Mouse (Mus musculus) lung, embryonic 15.5 days (tissue): ENCODE results near the gene Klf8. TPM values are rescaled to one million over a fixed set of nuclear protein-coding genes. Genes with fewer than 3 reads are reported as not detected.
A peak's percentile ranks its signal among the peaks of the same experiment; 100 is the strongest.
"Not testable (repeated sequence)": the region's sequence is repeated elsewhere in the genome, so short reads cannot be mapped to it uniquely, and the experiment has no call there.

Experiments
- ATAC-seq: fragments of 200-750 bp; cut with Nextera tagmentation; 2 replicates; pipeline ENCODE4 v1.8.0; 2017; ENCODE audit warnings: moderate number of reproducible peaks, borderline replicate concordance; ENCODE audit not compliant: low FRiP score, low TSS enrichment; ENCODE audit errors: extremely low read depth
- H3K27ac ChIP-seq: fragments of 300-500 bp; sonication (generic); 2 replicates; pipeline ENCODE4 v1.5.1; 2015; ENCODE audit warnings: moderate library complexity, mild to moderate bottlenecking, inconsistent platforms
- H3K27me3 ChIP-seq: fragments of 300-500 bp; sonication (generic); 2 replicates; pipeline ENCODE4 v1.6.1; 2015; ENCODE audit warnings: inconsistent platforms
- H3K36me3 ChIP-seq: fragments of 300-500 bp; sonication (generic); 2 replicates; pipeline ENCODE4 v1.6.1; 2015; ENCODE audit warnings: inconsistent platforms
- H3K4me1 ChIP-seq: fragments of 300-500 bp; sonication (generic); 2 replicates; pipeline ENCODE4 v1.6.1; 2015; ENCODE audit warnings: inconsistent platforms
- H3K4me2 ChIP-seq: fragments of 300-500 bp; sonication (generic); 2 replicates; pipeline ENCODE4 v1.6.1; 2015; ENCODE audit warnings: inconsistent platforms, mild to moderate bottlenecking, moderate library complexity
- H3K4me3 ChIP-seq: fragments of 300-500 bp; sonication (generic); 2 replicates; pipeline ENCODE4 v1.5.1; 2015; ENCODE audit warnings: mild to moderate bottlenecking, inconsistent platforms
- H3K9ac ChIP-seq: fragments of 300-500 bp; sonication (generic); 2 replicates; pipeline ENCODE4 v1.6.1; 2015; ENCODE audit warnings: inconsistent platforms
- H3K9me3 ChIP-seq: fragments of 300-500 bp; sonication (generic); 2 replicates; pipeline ENCODE4 v1.6.1; 2016; ENCODE audit warnings: inconsistent platforms
- WGBS: fragments of 180-500 bp; shearing (Covaris S2); methylation state at CpG from one replicate; pipeline ENCODE4 v1.1.7; 2015; 5-methylcytosine and 5-hydroxymethylcytosine counted together
- polyA plus RNA-seq: library from polyadenylated mRNA; unstranded; fragments of >200 nt; fragmentation: Nextera tagmentation; extraction: Ambion mirVana; gene quantifications from 2 replicates; pipeline ENCODE4 v1.2.1, GENCODE M21; 2015

The Klf8 gene
- polyA plus RNA-seq = 0.80 and 0.83 TPM in 2 replicates

- no peak within 1 kb of the TSS for H3K27ac ChIP-seq
- WGBS = 21% methylated on average over 17 of the region's 17 CpGs
- peak within 1 kb of the TSS; percentile 56 for H3K4me3 ChIP-seq
- no peaks in the 10 kb centered on the region for H3K36me3 ChIP-seq
- 0 out of 2 replicates have a peak, but pooled peaks cover 3% of the 10 kb centered on the region for H3K27me3 ChIP-seq
- peak within 1 kb of the TSS; percentile 69 for H3K4me2 ChIP-seq
- peak within 1 kb of the TSS; percentile 37 for H3K9ac ChIP-seq
- H3K4me1 ChIP-seq = no peaks in the 10 kb centered on the region
- peak; percentile 46; the same call in 1 of the 2 replicates for ATAC-seq
- no peaks in the 10 kb centered on the region for H3K9me3 ChIP-seq
These were observed at the start of gene Klf8 for GRCm38 (mm10) chrX:153237304-153237919. Klf8 (plus strand) TSS chrX:153237466.

GRCm38 (mm10) chrX:153199185-153199584 is 38.1 kb upstream of the Klf8 start:
- H3K36me3 ChIP-seq, H3K4me2 ChIP-seq, H3K9ac ChIP-seq, H3K4me3 ChIP-seq, H3K27me3 ChIP-seq, ATAC-seq, H3K4me1 ChIP-seq, H3K27ac ChIP-seq, H3K9me3 ChIP-seq: not testable (repeated sequence)
- 83% methylated on average over 2 of the region's 2 CpGs for WGBS

- H3K27ac ChIP-seq = no peak overlapping the region
- WGBS = 59% methylated on average over 1 of the region's 1 CpGs
- ATAC-seq = no peak
These were observed 26.2 kb upstream of the Klf8 start for GRCm38 (mm10) chrX:153211101-153211500.

GRCm38 (mm10) chrX:153231240-153231639 is 6.0 kb upstream of the Klf8 start:
- H3K36me3 ChIP-seq = no peaks in the 10 kb centered on the region
- ATAC-seq = no peak
- no peak overlapping the region for H3K9ac ChIP-seq
- no peaks in the 10 kb centered on the region for H3K4me1 ChIP-seq
- WGBS = 50% methylated on average over 2 of the region's 2 CpGs
- no peak overlapping the region for H3K4me2 ChIP-seq
- H3K9me3 ChIP-seq = no peaks in the 10 kb centered on the region
- H3K27me3 ChIP-seq = no peaks in the 10 kb centered on the region
- H3K27ac ChIP-seq = no peak overlapping the region
- H3K4me3 ChIP-seq = no peak overlapping the region

More at GRCm38 (mm10) chrX:153211101-153211500, 26.2 kb upstream of the Klf8 start:
- no peaks in the 10 kb centered on the region for H3K4me1 ChIP-seq
- H3K4me3 ChIP-seq = no peak overlapping the region
- no peaks in the 10 kb centered on the region for H3K36me3 ChIP-seq
- H3K4me2 ChIP-seq = no peak overlapping the region
- H3K27me3 ChIP-seq = no peaks in the 10 kb centered on the region
- no peak overlapping the region for H3K9ac ChIP-seq
- no peaks in the 10 kb centered on the region for H3K9me3 ChIP-seq

GRCm38 (mm10) chrX:153233255-153233654 is 4.0 kb upstream of the Klf8 start:
- WGBS = 14% methylated on average over 10 of the region's 10 CpGs
- 0 out of 2 replicates have a peak overlapping the region, but pooled peaks have one; percentile 8 for H3K4me2 ChIP-seq
- no peaks in the 10 kb centered on the region for H3K9me3 ChIP-seq
- H3K4me1 ChIP-seq = no peaks in the 10 kb centered on the region
- no peak overlapping the region for H3K9ac ChIP-seq
- 0 out of 2 replicates have a peak, but pooled peaks cover 3% of the 10 kb centered on the region for H3K27me3 ChIP-seq
- no peak overlapping the region for H3K4me3 ChIP-seq
- H3K27ac ChIP-seq = no peak overlapping the region
- H3K36me3 ChIP-seq = no peaks in the 10 kb centered on the region
- no peak for ATAC-seq

GRCm38 (mm10) chrX:153237920-153238504 is 746 bp downstream of the Klf8 start:
- 13% methylated on average over 23 of the region's 23 CpGs for WGBS
- peak overlapping the region; percentile 37 for H3K9ac ChIP-seq

GRCm38 (mm10) chrX:153254256-153254655 is 17.0 kb downstream of the Klf8 start:
- ATAC-seq = no peak
- Histone ChIP-seq H3K27ac (no peak overlapping the region), H3K4me2 (no peak overlapping the region), H3K27me3 (no peaks in the 10 kb centered on the region), H3K9ac (no peak overlapping the region), H3K4me3 (no peak overlapping the region), H3K36me3 (no peaks in the 10 kb centered on the region), H3K4me1 (no peaks in the 10 kb centered on the region), H3K9me3 (no peaks in the 10 kb centered on the region)
- 57% methylated on average over 1 of the region's 1 CpGs for WGBS

More at GRCm38 (mm10) chrX:153237920-153238504, 746 bp downstream of the Klf8 start:
- Histone ChIP-seq H3K4me1 (no peaks in the 10 kb centered on the region), H3K27ac (no peak overlapping the region), H3K4me3 (peak overlapping the region; percentile 56), H3K4me2 (peak overlapping the region; percentile 69), H3K27me3 (0 out of 2 replicates have a peak, but pooled peaks cover 3% of the 10 kb centered on the region), H3K9me3 (no peaks in the 10 kb centered on the region), H3K36me3 (no peaks in the 10 kb centered on the region)
- peak; percentile 72 for ATAC-seq

GRCm38 (mm10) chrX:153255504-153255903 is 18.2 kb downstream of the Klf8 start:
- Histone ChIP-seq H3K27me3 (no peaks in the 10 kb centered on the region), H3K4me3 (no peak overlapping the region), H3K4me2 (no peak overlapping the region), H3K36me3 (no peaks in the 10 kb centered on the region), H3K9me3 (no peaks in the 10 kb centered on the region), H3K4me1 (no peaks in the 10 kb centered on the region), H3K9ac (no peak overlapping the region), H3K27ac (no peak overlapping the region)
- WGBS = 76% methylated on average over 2 of the region's 2 CpGs
- ATAC-seq = no peak

GRCm38 (mm10) chrX:153282185-153282584 is 44.9 kb downstream of the Klf8 start:
- ATAC-seq = no peak
- no peaks in the 10 kb centered on the region for H3K9me3 ChIP-seq
- 59% methylated on average over 2 of the region's 2 CpGs for WGBS
- no peak overlapping the region for H3K4me3 ChIP-seq
- no peak overlapping the region for H3K27ac ChIP-seq
- no peak overlapping the region for H3K4me2 ChIP-seq
- H3K27me3 ChIP-seq = no peaks in the 10 kb centered on the region
- no peaks in the 10 kb centered on the region for H3K36me3 ChIP-seq
- H3K4me1 ChIP-seq = no peaks in the 10 kb centered on the region
- H3K9ac ChIP-seq = no peak overlapping the region

- Histone ChIP-seq H3K27me3 (no peaks in the 10 kb centered on the region), H3K9ac (no peak overlapping the region)
- WGBS = 90% methylated on average over 4 of the region's 4 CpGs
These were observed 74.1 kb downstream of the Klf8 start for GRCm38 (mm10) chrX:153311356-153311755.

GRCm38 (mm10) chrX:153323105-153323504 is 85.8 kb downstream of the Klf8 start:
- H3K4me2 ChIP-seq = no peak overlapping the region
- H3K9me3 ChIP-seq = no peaks in the 10 kb centered on the region
- H3K27ac ChIP-seq = no peak overlapping the region
- no peaks in the 10 kb centered on the region for H3K27me3 ChIP-seq
- H3K9ac ChIP-seq = no peak overlapping the region
- ATAC-seq = no peak
- 52% methylated on average over 3 of the region's 3 CpGs for WGBS
- H3K4me1 ChIP-seq = no peaks in the 10 kb centered on the region
- no peak overlapping the region for H3K4me3 ChIP-seq
- no peaks in the 10 kb centered on the region for H3K36me3 ChIP-seq

More at GRCm38 (mm10) chrX:153311356-153311755, 74.1 kb downstream of the Klf8 start:
- H3K4me2 ChIP-seq = no peak overlapping the region
- H3K36me3 ChIP-seq = no peaks in the 10 kb centered on the region
- no peak for ATAC-seq
- H3K27ac ChIP-seq = no peak overlapping the region
- no peaks in the 10 kb centered on the region for H3K4me1 ChIP-seq
- H3K4me3 ChIP-seq = no peak overlapping the region
- no peaks in the 10 kb centered on the region for H3K9me3 ChIP-seq

GRCm38 (mm10) chrX:153334140-153334539 is 96.9 kb downstream of the Klf8 start:
- not testable (repeated sequence) for H3K4me2 ChIP-seq, H3K27ac ChIP-seq, H3K4me1 ChIP-seq, H3K4me3 ChIP-seq, H3K36me3 ChIP-seq, ATAC-seq, H3K9ac ChIP-seq, H3K27me3 ChIP-seq, H3K9me3 ChIP-seq
- WGBS = 66% methylated on average over 3 of the region's 3 CpGs
